Mouse (Mus musculus): Measurements from ENCODE around the gene 5730596B20Rik.

- TF ChIP-seq POLR2A (IDR thresholded peaks at IDR 0.05; ENCODE audit: insufficient read depth, low read length) (no peak), CTCF (IDR thresholded peaks at IDR 0.05; ENCODE audit: low read depth, low read length) (no peak), EP300 (IDR thresholded peaks at IDR 0.05; ENCODE audit: insufficient read depth, low read depth, low read length) (no peak)
Observed at GRCm38 (mm10) chr6:52205221-52205620, 27.9 kb downstream of the 5730596B20Rik start.

All from ES-Bruce4 (cell line).